Mouse (Mus musculus) erythroblast, adult 5-6 weeks (primary cell): ENCODE data around the gene C2cd4c. TPM values are rescaled to one million over a fixed set of nuclear protein-coding genes. Genes with fewer than 3 reads are reported as not detected.

Experiments
- ATAC-seq: replicated peaks from 2 replicates; pipeline ENCODE4 v1.8.0; 2016; ENCODE audit warnings: moderate number of reproducible peaks, mild to moderate bottlenecking, moderate TSS enrichment, inconsistent platforms; ENCODE audit not compliant: poor library complexity, low FRiP score, severe bottlenecking
- total RNA-seq, 2 experiments: library from RNA; stranded (forward) in 1 of 2; stranded (reverse) in 1 of 2; fragments of 150-400 nt in 1 of 2; fragments of 200-764, 138-1000 nt in 1 of 2; gene quantifications; 2 replicates each; pipeline versions ENCODE4 v1.2.3 to v1.2.4; 2015 to 2017; ENCODE audit warnings: low replicate concordance in 2 of 2

Gene C2cd4c
- total RNA-seq, 2 experiments from 2014 or later, result not detected

- ATAC-seq, result no peak
Measured at GRCm38 (mm10) chr10:79614305-79614643, 449 bp upstream of the C2cd4c start.

DNA sequence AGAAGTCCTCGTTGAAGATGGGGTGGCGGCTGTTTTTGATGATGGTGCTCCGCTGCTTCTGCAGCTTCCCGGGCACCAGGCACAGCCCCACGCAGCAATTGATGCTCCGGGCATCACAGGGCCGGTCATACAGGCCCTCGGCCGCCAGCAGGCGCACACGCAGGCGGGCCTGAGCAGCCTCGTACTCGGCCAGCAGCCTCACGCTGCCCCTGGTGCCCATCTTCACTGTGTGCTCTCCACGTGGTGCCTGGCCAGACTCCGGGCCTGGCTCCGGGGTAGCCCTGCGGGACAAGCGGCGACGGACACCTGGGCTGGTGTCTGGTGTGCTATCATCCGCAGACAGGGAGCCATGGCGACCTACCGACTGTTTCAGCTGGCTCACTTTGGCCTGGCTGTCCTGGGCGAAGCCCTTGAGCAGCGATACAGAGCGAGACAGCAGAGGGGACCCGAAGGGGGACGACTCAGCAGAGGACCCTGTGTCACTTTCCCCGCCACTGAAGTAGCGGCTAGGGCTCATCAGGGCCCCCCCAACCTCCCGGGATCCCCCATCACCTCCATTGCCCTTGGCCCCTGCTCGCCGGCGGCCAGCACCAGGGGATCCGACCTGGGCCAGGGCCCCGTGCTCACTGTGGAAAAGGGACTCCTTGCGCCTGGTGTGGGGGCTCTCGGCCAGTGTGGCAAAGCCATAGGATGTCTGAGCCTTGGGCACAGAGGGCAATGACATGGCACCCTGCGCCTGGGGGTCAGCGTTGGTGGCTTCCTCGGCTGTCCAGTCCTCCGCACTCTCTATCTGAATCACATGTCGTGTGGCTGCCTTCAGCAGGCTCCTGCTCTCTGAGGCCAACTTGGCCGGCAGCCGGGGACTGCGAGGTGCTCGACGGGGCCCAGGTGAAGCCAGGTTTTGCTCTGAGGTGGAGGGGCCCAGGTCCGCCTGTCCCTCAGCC is 1.4 kb downstream of the C2cd4c start:
- no peak for ATAC-seq

DNA sequence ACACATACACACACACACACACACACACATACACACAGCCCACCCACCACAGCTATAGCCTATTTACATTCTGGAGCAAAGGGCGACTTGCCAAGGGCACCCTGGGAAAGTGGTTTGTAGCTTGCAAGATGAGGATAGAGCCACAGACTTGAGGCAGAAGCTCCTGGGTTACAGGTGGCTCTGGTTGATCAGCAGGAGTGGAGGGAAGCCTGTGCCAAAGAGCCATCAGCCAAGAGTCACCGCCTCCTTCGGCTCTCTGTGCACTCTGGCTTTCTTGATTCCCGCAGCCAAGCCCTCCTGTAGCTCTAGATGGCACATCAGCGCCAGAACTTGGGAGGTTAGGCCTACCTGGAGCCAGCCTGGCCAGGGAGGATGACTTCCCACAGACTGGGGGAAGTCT is 2.5 kb downstream of the C2cd4c start:
- no peak for ATAC-seq

- ATAC-seq, result no peak
Measured at GRCm38 (mm10) chr10:79609276-79609675, 4.5 kb downstream of the C2cd4c start.

GRCm38 (mm10) chr10:79607892-79608291 is 5.9 kb downstream of the C2cd4c start:
- ATAC-seq, result no peak

DNA sequence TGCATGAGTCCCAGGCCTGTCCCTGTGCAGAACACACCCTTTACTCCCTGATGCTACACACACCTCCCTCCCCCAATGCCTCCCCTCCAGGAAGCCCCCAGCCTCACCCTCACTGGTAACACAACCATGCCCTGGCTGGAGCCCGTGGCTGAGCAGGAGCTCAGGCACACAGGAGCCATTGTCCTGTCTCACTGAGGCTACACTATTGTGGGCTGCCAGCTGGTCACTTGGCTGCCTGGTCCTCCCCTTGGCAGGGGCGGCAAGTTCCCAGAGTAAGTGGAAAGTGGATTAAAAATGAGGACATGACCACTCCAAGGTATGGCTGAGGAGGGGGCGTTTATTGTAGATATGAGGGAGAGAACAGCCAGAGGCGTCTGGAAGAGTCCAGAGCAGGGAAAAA is 7.3 kb downstream of the C2cd4c start:
- no peak for ATAC-seq

DNA sequence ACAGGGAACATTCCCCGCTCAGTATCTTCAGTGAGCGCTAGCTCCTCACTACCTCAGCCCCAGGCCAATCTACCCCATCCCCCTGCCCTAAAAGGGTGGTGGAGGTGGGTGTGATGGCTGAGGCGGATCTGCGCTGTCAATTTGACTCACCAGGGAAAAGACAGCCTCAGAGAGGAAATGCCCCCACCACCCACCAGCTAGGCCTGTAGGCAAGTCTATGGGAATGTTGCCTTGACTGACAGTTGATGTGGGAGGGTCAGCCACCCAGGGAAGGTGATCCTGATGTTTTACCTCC is 15.9 kb downstream of the C2cd4c start:
- no peak for ATAC-seq

GRCm38 (mm10) chr10:79597051-79597935 is 16.5 kb downstream of the C2cd4c start:
- no peak for ATAC-seq

GRCm38 (mm10) chr10:79595590-79595929 is 18.3 kb downstream of the C2cd4c start:
- ATAC-seq, result 0 out of 2 replicates have a peak, but pooled peaks have one; percentile 31

GRCm38 (mm10) chr10:79594872-79595589 is 18.8 kb downstream of the C2cd4c start:
- ATAC-seq, result peak; percentile 75; the same call in 1 of the 2 replicates

DNA sequence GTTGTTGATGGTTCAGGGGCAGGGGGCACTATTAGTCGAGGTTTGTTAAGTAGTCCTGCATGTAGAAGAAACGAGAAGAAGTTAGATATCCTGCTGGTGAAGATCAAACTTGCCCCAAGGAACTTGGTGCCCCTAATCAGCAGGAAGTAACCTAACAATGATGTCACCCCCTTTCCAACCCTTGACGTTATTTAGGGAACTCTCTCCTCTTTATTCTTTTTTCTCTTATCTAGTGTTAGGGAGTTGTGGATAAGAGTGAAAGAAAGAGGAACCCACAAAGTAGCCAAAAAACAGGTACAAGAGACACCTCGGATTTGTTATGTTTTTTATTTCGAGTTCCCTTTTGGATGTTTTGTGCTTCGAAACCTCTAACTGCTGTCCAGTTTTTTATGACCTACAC is 19.7 kb downstream of the C2cd4c start:
- ATAC-seq, result no peak

DNA sequence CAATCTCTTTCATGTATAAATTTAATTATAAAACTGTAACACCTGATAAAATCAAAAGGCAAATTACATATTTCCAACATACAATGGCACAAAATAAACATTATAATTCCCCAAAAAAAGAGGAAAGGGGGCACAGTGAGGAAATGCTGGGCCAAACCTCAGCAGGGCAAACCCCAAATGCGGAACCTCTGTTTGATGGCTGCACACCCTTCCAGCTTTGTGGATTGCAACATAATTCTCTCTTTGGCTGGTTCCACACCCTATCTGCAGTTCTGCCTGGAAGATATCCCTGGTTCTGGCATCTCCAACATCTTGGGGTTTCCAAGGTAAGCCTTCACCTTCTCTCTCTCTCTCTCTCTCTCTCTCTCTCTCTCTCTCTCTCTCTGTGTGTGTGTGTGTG is 23.1 kb downstream of the C2cd4c start:
- no peak for ATAC-seq

- no peak for ATAC-seq
Measured at GRCm38 (mm10) chr10:79587752-79588126, 26.1 kb downstream of the C2cd4c start.

DNA sequence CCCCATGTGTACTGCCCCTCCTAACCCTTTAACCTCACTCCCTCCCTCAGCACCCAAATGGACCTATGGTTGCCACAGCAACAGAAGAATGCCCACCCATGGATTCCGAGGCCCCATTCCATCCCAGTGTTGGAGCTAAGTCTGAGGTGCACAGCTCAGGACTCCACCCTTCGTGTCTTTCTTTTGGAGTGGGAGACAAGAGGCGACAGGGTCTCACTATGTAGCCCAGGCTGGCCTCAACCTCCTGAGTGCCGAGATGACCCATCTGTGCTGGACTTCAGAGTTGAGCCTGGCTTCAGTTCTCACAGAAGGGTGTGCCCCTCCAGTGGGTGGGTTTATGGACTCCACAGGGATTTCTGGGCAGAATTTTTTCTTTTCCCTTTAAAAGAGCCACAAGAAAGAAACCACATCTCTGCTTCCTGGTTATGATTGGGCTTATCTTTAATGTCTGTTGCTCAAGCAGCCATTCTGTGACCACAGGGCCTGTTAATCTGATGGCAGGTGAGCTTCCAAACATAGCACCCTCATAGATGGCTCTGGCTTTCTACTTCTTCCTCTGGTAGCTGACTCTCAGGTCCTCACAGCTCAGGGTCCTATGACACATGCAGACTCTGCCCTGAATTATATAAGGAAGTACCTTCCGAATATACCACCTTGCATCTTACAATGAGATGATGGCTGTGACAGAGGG is 26.6 kb downstream of the C2cd4c start, which contains the start of gene Theg:
TSS of gene Theg (minus strand) at position 271 of the 691 bp plus-strand sequence.
- ATAC-seq, result no peak

DNA sequence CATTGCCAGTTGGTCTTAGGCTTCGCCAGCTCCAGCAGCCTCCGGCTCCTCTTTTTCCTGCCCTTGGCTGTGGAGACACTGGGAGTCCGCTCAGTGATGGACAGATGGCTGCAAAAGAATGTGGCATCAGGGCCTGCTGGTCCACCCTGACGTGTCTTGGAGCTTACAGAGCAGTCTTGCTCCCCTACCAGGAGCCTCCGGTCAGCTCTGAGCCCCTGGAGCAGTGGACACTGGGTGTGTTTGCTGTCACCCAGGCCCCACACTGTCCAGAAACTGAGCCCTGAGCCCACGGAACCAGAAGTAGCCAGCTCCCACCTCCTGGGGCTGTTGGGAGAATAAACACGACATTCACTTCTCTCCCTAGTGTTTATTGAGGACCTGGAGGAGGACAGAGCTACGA is 27.6 kb downstream of the C2cd4c start:
- no peak for ATAC-seq

DNA sequence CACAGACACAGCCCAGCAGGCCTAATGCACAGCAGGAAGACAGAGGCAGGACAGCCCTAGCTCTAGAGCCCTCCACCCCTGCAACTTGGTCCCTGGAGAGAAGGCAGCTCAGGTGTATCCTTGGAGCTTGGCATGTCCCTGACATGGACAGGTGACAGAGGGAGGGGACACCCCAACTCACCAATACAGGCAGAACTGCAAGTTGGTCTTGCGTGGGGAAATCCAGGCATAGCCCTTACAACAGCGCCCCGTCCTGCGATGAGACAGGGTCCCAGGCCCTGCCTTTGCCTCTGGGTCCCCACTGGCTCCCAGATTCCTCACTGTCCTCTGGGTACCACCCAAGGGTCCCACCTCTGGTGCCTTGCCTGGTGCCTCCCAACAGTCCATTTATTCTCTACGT is 28.1 kb downstream of the C2cd4c start:
- no peak for ATAC-seq

DNA sequence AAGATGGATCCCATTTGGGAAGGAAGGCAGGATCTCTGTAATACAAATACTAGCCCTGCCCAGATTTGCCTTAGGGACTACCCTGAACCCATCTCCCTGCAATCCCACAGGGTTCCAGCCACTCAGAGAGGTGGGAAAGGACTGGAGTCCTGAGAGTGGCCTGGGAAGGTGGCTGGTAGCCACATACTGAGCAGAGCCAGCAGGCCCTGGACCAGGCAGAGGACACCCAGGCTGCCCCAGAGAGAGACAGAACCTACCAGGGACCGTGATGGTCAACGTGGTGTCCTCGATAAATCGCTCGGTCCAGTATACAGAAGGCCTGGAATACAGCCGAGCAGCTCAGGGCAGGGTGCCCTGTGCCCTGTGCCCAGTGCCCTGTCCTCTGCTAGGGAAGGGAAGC is 28.7 kb downstream of the C2cd4c start:
- no peak for ATAC-seq

- ATAC-seq, result no peak
Measured at GRCm38 (mm10) chr10:79584426-79584825, 29.4 kb downstream of the C2cd4c start.

DNA sequence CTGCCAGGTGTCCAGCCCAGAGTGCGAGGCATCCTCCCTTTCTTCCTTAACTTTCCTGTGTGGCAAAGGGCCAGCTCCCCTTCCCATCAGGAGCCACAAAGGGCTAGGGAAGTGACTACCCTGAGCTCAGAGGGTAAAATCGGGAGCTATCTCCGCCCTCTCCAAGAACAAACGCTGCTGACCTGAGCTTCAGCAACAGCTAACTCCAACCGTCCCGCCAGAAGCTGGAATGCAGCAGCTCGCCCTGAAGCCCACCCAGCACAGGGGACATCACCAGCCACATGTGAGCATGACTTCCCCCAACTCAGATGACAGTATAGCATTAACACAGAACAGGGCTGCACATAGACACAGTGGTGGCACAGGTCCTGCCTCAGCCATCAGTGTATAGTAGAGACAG is 29.8 kb downstream of the C2cd4c start:
- ATAC-seq, result no peak

DNA sequence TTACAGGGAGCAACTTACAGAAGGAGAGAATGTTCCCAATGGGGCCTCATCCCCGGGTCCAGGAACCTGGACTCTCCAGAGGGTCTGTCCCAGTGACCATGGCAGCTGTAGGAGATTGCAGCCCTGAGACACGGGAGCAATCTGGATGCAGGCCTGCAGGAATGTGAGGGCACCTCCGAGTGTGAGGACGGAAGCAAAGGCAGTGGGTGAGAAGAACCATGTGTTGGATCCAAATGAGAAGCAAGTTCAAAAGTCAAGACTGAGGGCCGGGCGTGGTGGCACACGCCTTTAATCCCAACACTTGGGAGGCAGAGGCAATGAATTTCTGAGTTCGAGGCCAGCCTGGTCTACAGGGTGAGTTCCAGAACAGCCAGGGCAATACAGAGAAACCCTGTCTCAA is 32.3 kb downstream of the C2cd4c start:
- ATAC-seq, result no peak
